Comparison of ENCODE assay signal across 8 mouse cellular contexts in the genomic region with DNA sequence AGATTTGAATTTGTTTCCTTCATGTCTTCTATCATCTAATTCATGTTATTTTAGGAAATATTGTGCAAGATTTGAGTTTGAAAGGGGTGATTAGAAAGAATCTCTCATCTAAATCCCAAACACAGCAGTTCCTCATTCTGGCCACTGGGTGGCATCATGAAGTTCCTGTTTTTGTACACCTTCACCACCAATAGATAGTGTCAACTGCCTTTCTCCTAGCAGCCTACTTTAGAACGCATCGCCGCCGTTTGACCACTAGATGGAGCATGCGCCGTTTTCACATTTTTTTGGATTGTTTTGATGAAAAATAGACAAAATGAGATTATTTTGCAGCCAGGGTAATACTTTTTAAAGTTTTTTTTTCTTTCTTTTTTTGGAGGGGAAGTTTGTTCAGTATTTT.
DNase-seq lines count a peak whose midpoint lies in the region; ATAC-seq and TF ChIP-seq lines count a peak whose summit lies in the region.

No protein-coding gene starts in this region.

- peak; percentile 93 for TF ChIP-seq CTCF in E14TG2a.4 (conservative IDR thresholded peaks at IDR 0.05; ENCODE audit: low read length)
- TF ChIP-seq CTCF in bone marrow, adult 2 months (IDR thresholded peaks at IDR 0.05; ENCODE audit: control insufficient read depth, insufficient read depth, low read length), result peak; percentile 73
- peak; percentile 58; the same call in 1 of the 2 replicates for TF ChIP-seq CTCF in embryonic fibroblast, embryonic 13.5 days (IDR thresholded peaks at IDR 0.05; ENCODE audit: borderline replicate concordance, insufficient read depth, low read length)
- peak; percentile 87 for TF ChIP-seq CTCF in lung, postnatal 0 days (IDR thresholded peaks at IDR 0.05)

- no peak for TF ChIP-seq POLR2A in bone marrow, adult 2 months (IDR thresholded peaks at IDR 0.05; ENCODE audit: borderline replicate concordance, control insufficient read depth, low read depth, low read length)
- TF ChIP-seq POLR2A in embryonic fibroblast, embryonic 13.5 days (IDR thresholded peaks at IDR 0.05; ENCODE audit: low read depth, low read length), result no peak

- no peaks in the 10 kb centered on the region for H3K4me1 ChIP-seq in E14TG2a.4 (replicated peaks; ENCODE audit: low read depth, low read length)
- no peaks in the 10 kb centered on the region for H3K4me1 ChIP-seq in bone marrow, adult 2 months (ENCODE audit: control insufficient read depth, insufficient read depth, low read length)
- no peaks in the 10 kb centered on the region for H3K4me1 ChIP-seq in embryonic fibroblast, embryonic 13.5 days (ENCODE audit: control insufficient read depth, insufficient read depth, low read length)
- H3K4me1 ChIP-seq in lung, postnatal 0 days (ENCODE audit: insufficient read depth, low read depth, low read length), result no peaks in the 10 kb centered on the region

- DNase-seq in heart, postnatal 4 days, result peak; percentile 66
- peak; percentile 51 to 87 for DNase-seq in layer of hippocampus, adult 18-20 months (ENCODE audit: low spot score in 2 of 2)
- peak; percentile 88 for DNase-seq in lung, postnatal 0 days (ENCODE audit: low spot score)
- peak; percentile 31 for DNase-seq in ovary, postnatal 36 days (ENCODE audit: low spot score)
- DNase-seq in thymus, postnatal 10 days (ENCODE audit: low spot score in 2 of 2), result peak; percentile 49 to 59

- no peak overlapping the region for H3K4me3 ChIP-seq in E14TG2a.4 (replicated peaks; ENCODE audit: low read length)
- no peak overlapping the region for H3K4me3 ChIP-seq in bone marrow, adult 2 months (replicated peaks; ENCODE audit: control insufficient read depth, low read depth, low read length)
- H3K4me3 ChIP-seq in embryonic fibroblast, embryonic 13.5 days (ENCODE audit: insufficient read depth, low read length), result no peak overlapping the region
- H3K4me3 ChIP-seq in lung, postnatal 0 days (ENCODE audit: low read depth, low read length), result no peak overlapping the region

- ATAC-seq in lung, postnatal 0 days, result peak; percentile 57

- no peaks in the 10 kb centered on the region for H3K36me3 ChIP-seq in E14TG2a.4 (ENCODE audit: insufficient read depth, low read length)
- H3K36me3 ChIP-seq in lung, postnatal 0 days (ENCODE audit: insufficient read depth, low read length), result no peaks in the 10 kb centered on the region

- no peak for TF ChIP-seq EP300 in lung, postnatal 0 days (IDR thresholded peaks at IDR 0.05)

- no peak overlapping the region for H3K27ac ChIP-seq in bone marrow, adult 2 months (ENCODE audit: control insufficient read depth, insufficient read depth, low read depth, low read length, poor library complexity)
- no peak overlapping the region for H3K27ac ChIP-seq in embryonic fibroblast, embryonic 13.5 days (ENCODE audit: insufficient read depth, low read length)
- no peak overlapping the region for H3K27ac ChIP-seq in lung, postnatal 0 days (ENCODE audit: low read length)

- 2% methylated on average over 6 of the region's 6 CpGs for WGBS in bone marrow, adult 2 months
- WGBS in lung, postnatal 0 days, result 0% methylated on average over 6 of the region's 6 CpGs

- H3K9me3 ChIP-seq in E14TG2a.4 (ENCODE audit: low read length), result no peaks in the 10 kb centered on the region
- H3K9me3 ChIP-seq in lung, postnatal 0 days (ENCODE audit: low read length), result no peaks in the 10 kb centered on the region

- no peak overlapping the region for H3K4me2 ChIP-seq in lung, postnatal 0 days (replicated peaks; ENCODE audit: low read depth, low read length)

- no peaks in the 10 kb centered on the region for H3K27me3 ChIP-seq in E14TG2a.4 (ENCODE audit: insufficient read depth, low read length)
- H3K27me3 ChIP-seq in lung, postnatal 0 days (replicated peaks; ENCODE audit: insufficient read depth, low read length), result no peaks in the 10 kb centered on the region

- H3K9ac ChIP-seq in lung, postnatal 0 days (replicated peaks; ENCODE audit: low read depth), result no peak overlapping the region

Comparison
In these comparisons a context has a peak if more than half of its experiments do, and no peak if none do; other contexts are left out.
1. DNase-seq: peak in every context shown above with its lines; median percentile 88 in lung, postnatal 0 days; 69 in layer of hippocampus, adult 18-20 months; 66 in heart, postnatal 4 days; 54 in thymus, postnatal 10 days; 31 in ovary, postnatal 36 days.